Mouse (Mus musculus): ENCODE data around the gene Gm14214. TPM values are rescaled to one million over a fixed set of nuclear protein-coding genes. Genes with fewer than 3 reads are reported as not detected.

Gm14214 gene
- not detected for total RNA-seq (2021)

GRCm38 (mm10) chr2:154769930-154770329, at the start of gene Gm14214:
Gm14214 (minus strand) TSS chr2:154770030.
- DNase-seq (ENCODE audit: extremely low spot score in 1 of 2, low spot score in 1 of 2) = no peak

- no peak for DNase-seq (ENCODE audit: extremely low spot score in 1 of 2, low spot score in 1 of 2)
These were observed 48.8 kb upstream of the Gm14214 start for GRCm38 (mm10) chr2:154818599-154818998.

GRCm38 (mm10) chr2:154817788-154818187, 48.0 kb upstream of the Gm14214 start:
- peak; percentile 16 to 61 for DNase-seq (ENCODE audit: extremely low spot score in 1 of 2, low spot score in 1 of 2)

GRCm38 (mm10) chr2:154817089-154817488, 47.3 kb upstream of the Gm14214 start:
- DNase-seq (ENCODE audit: extremely low spot score in 1 of 2, low spot score in 1 of 2) = no peak

DNA sequence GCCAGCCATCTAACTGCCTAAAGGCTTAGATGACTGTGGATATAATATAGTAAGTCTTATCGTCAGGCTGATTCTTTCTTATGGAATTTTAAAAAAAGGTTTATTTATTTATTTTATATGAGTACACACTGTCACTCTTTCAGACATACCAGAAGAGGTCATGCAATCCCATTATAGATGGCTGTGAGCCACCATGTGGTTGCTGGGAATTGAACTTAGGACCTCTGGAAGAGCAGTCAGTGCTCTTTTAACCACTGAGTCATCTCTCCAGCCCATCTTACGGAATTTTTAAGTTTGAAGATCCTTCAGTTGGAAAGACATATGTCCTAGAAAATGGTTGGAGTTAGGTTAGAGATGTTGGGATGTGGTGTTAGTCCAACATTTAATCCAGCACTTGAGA, 43.6 kb upstream of the Gm14214 start:
- no peak for DNase-seq (ENCODE audit: extremely low spot score in 1 of 2, low spot score in 1 of 2)

- DNase-seq (ENCODE audit: extremely low spot score in 1 of 2, low spot score in 1 of 2) = no peak
These were observed 41.0 kb upstream of the Gm14214 start for GRCm38 (mm10) chr2:154810821-154811220.

- no peak for DNase-seq (ENCODE audit: extremely low spot score in 1 of 2, low spot score in 1 of 2)
These were observed 39.4 kb upstream of the Gm14214 start for GRCm38 (mm10) chr2:154809107-154809762.

- DNase-seq (ENCODE audit: extremely low spot score in 1 of 2, low spot score in 1 of 2) = no peak
These were observed 37.9 kb upstream of the Gm14214 start for GRCm38 (mm10) chr2:154807689-154808088.

GRCm38 (mm10) chr2:154803845-154804244, 34.0 kb upstream of the Gm14214 start:
- DNase-seq (ENCODE audit: extremely low spot score in 1 of 2, low spot score in 1 of 2) = no peak

DNA sequence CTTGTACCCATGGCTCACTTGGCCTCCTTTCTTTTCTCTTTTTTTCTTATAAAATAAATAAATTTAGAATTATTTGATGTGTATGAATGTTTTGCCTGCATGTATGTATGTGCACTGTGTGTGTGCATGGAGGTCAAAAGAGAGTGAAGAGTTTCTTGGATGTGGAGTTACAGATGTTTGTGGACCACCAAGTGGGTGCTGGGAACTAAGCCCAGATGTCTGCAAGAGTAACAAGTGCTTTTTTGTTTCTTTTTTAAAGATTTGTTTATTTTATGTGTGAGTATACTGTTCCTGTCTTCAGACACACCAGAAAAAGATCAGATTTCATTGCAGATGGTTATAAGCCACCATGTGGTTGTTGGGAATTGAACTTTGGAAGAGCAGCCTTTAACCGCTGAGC, 33.5 kb upstream of the Gm14214 start:
- DNase-seq (ENCODE audit: extremely low spot score in 1 of 2, low spot score in 1 of 2) = no peak

- peak; percentile 38 to 40 for DNase-seq (ENCODE audit: extremely low spot score in 1 of 2, low spot score in 1 of 2)
These were observed 22.1 kb upstream of the Gm14214 start for GRCm38 (mm10) chr2:154791661-154792642.

DNA sequence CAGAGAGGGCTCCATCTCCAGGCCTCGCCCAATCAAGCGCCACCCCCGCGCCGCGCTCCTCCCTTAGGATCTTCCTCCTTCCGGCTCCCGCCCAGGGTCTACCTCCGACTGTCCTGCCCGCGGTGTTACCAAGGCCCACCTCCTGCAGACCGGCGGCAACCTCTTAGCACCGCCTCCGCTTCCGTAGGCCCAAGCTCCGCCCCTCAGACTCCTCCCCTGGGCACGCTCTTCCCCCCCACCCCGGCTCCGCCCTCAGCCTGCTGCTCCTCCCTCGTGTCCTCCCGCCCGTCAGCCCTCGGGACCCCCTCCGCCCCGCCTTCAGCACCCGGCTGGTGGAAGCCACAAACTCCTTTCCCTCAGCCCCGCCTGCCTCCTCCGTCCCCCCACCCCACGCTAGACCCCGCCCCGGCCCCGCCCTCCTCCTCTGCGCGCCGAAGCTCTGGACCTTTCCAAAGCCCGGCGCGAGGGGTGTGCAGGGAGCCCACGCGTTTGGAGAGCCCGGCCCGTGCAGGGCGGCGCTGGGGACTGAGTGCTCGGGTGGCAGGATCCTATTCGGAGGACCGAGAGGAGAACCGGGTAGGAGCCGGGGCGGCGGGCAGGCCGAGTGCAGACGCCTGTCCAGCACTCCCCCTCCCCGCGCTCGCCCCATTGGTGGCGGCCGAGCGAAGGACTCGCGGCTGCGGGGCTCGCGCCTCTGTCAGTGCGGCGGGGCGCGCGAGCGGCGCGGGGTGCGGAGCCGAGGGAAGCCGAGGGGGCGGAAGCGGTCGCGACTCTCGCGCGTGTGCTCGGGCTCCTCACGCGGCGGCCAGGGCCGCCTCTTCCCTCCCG, 21.0 kb upstream of the Gm14214 start, which contains the start of the genes Raly and a:
Raly (plus strand) TSS at position 441 of the 828 bp plus-strand sequence.
a (plus strand) TSS at position 747 of the 828 bp plus-strand sequence.
- peak; percentile 78 to 90 for DNase-seq (ENCODE audit: extremely low spot score in 1 of 2, low spot score in 1 of 2)

- no peak for DNase-seq (ENCODE audit: extremely low spot score in 1 of 2, low spot score in 1 of 2)
These were observed 20.3 kb upstream of the Gm14214 start for GRCm38 (mm10) chr2:154789977-154790655.

DNA sequence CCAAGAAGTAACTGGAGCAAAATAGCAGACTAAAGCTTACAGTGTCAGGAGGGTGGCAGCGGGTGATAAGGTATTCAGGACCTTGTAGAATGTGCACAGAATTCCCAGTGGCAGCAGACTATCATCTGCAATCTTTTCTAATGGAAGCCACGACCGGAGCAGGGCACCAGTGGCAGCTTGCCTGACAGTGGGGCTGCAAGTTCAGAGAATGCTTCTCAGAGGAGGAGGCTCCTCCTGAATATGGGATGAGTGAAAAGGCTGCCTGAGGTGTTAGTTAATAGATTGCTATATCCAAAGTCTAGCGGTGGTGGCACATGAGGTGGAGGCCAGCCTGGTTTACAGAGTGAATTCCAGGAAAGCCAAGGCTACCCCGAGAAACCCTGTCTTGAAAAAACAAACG, 19.6 kb upstream of the Gm14214 start:
- DNase-seq (ENCODE audit: extremely low spot score in 1 of 2, low spot score in 1 of 2) = no peak

- no peak for DNase-seq (ENCODE audit: extremely low spot score in 1 of 2, low spot score in 1 of 2)
These were observed 16.9 kb upstream of the Gm14214 start for GRCm38 (mm10) chr2:154786776-154787175.

DNA sequence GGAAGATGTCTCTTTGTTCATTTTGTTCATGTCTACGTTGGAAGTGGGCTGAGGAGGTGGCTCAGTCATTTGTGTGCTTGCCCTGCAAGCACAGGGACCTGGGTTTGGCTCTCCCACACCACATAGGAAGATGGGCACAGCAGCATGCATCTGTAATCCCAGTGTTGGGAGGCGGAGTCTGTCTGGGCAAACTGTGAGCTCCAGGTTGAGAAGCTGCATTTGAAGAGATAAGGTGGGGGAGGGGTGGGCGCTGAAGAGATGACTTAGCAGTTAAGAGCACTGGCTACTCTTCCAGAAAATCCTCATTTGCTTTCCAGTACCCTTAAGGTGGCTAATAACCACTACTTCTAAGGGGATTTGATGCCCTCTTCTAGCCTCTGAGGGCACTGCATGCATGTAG, 16.4 kb upstream of the Gm14214 start:
- DNase-seq (ENCODE audit: extremely low spot score in 1 of 2, low spot score in 1 of 2) = no peak

DNA sequence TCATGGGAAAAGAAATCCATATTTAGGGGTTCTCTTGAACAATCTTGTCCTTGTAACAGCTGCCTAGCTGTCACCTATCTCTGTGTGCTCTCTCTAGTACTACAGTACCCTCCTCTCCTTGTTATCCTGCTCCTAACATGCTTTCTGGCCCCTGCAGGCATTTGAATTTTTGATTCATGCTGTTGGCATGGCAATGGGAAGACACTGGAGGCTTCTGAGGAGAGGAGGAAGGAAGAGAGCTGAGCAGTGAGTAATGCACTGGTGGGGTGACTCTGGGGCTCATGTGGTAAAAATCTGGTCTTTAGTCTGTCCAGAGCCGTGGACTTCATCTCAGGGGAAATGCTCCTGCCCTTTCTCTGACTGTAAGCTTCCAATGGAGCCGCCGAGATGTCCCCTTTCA, 15.5 kb upstream of the Gm14214 start:
- no peak for DNase-seq (ENCODE audit: extremely low spot score in 1 of 2, low spot score in 1 of 2)

DNA sequence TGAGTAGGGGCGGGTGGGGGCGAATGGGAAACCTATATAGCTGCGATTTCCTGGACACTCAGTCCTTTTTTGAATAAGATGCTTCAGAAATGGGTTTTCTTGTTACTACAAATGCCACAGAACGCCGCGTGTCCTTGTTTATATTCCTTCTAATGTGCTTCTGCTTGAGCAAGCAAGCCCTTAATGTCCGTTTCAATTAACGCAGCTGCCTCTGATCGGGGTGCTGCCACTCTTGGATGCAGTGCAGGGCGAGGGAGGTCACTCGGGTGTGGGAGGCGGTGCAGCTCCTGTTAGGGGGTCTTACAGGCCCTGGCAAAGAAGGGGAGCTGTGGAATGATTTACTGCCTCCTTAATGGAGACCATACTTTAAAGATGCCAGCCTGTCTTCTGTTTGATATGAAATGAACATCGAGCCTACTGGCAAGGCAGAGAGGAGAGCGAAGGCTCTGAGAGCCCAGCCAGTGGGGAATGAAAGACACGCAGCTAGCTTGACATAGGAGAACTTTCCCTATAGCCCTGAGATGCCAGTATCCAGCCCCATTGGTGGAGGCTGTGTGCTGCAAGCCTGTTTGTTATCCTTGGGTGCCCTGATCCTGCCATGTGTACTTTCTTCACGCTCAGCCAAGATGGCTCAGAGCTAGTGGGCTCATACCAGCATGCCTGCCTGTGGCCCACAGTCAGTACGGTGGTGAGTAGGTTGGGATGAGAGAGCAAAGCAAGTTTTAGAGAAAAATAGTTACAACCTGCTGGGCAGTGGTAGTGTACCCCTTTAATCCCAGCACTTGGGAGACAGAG, 13.2 kb upstream of the Gm14214 start:
- DNase-seq (ENCODE audit: extremely low spot score in 1 of 2, low spot score in 1 of 2) = no peak

DNA sequence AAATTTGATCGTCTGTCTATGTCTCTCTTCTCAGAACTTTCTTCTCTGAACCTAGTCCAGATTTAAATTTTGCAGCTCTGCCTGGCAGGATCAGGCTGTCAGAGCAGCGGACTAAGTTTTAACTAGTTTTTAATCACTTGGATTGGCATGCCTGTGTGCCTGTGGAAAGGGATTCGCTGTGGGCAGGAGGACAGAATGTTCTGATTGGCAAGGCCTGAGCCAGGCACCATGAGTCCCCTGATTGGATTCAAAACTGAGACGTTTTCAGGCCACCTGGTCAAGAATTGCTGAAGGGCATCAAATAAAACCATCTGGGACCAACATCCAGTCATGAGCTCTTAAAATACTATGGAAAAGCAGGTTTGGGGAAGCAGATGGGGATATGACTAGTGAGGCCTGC, 12.5 kb upstream of the Gm14214 start:
- no peak for DNase-seq (ENCODE audit: extremely low spot score in 1 of 2, low spot score in 1 of 2)
